Mouse (Mus musculus): ENCODE results near the gene Gmppa. TPM values are rescaled to one million over a fixed set of nuclear protein-coding genes. Genes with fewer than 3 reads are reported as not detected.

Gmppa gene
- polyA plus RNA-seq, 3 experiments from 2014 or later: 44.2 to 67.2 (median 62.7) TPM

DNA sequence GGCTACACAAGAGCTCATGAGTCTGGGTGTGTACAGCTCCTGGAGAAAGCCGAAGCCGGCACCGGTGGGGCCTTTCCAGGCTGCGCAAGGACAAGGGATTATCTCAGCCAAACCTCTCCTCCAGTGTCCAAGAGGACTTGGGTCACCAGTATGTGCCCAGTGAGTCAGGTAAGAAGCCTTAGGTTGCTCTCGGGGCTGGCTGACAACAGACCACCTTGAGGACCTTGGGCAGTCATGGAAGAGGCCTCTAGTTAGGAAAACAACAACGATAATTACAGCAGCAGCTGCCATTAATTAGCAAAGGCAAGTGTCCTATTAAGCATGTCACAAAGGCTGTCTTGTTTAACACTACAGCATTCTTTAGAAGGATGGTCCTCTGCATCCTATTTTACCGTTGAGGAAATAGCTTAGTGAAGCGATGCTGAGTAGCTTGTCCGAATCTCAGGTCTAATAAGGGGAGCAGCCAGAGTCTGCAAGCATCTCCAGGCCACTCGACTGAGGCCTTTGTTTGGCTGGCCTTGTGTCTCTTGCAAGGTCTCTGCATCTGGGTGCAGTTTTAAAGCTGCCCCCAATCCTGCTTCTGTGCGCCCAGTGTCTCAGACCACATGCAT, 11.8 kb upstream of the Gmppa start:
- ATAC-seq: no peak

DNA sequence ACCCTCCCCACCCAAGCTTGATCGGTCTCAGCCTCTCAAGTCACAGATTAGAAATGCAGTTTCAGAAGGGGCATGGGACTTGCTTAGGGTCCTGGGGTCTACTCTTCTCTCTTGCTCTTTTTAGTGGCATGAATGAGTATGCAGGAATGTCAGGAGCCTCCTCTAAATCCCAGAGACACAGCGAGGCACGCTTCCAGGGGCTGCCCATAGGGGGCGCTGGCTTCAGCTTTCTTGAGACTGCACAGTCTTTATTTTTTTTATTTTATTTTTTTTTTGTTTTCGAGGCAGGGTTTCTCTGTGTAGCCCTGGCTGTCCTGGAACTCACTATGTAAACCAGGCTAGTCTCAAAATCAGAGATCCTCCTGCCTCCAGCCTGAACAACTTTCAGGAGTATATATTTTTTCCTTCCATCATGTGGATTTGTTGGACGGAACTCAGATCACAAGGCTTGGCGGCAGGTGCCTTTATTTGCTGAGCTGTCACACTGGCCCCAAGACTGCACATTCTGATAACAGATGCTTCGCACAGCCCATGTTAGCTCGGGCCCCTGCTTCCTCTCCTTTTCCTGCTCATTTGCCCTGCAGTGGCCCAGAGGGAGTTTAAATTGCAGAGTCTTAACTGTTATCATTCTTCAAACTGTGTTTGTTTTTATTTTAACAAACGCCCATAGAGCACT, 9.8 kb upstream of the Gmppa start:
- no peak for ATAC-seq

DNA sequence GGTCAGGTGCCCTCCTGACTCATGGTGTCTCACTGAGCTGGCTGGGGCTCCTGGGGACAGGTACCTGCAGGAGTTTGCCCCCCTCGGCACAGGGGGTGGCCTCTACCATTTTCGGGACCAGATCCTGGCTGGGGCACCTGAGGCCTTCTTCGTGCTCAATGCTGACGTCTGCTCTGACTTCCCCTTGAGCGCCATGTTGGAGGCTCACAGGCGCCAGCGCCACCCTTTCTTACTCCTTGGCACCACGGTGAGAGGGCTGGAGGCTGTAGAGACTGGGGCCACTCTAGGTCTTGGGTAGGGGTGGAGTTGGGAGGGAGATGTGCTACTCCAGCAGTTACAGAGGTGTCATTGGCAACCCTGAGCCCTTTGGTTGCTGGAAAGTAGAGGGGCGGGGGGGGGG, 3.1 kb downstream of the Gmppa start:
- ATAC-seq: no peak

DNA sequence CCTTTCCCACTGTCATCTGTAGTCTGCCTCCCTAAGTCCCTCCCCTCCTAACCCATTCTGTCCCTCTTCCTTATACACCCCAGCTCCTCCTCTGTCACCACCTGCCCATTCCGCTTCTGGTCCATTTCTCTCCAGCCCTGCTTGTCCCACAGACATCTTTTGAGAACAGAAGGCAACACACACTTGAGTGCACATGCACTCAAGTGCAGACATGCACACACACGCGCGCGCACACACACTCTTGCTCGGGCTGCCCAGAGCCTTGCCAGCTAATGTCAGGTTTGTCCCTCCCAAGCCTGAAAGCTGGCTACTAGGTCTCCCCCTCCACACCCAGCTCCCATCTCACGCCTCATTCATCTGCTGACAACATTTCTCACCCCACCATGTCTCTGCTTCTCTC, 4.9 kb downstream of the Gmppa start:
- no peak for ATAC-seq

DNA sequence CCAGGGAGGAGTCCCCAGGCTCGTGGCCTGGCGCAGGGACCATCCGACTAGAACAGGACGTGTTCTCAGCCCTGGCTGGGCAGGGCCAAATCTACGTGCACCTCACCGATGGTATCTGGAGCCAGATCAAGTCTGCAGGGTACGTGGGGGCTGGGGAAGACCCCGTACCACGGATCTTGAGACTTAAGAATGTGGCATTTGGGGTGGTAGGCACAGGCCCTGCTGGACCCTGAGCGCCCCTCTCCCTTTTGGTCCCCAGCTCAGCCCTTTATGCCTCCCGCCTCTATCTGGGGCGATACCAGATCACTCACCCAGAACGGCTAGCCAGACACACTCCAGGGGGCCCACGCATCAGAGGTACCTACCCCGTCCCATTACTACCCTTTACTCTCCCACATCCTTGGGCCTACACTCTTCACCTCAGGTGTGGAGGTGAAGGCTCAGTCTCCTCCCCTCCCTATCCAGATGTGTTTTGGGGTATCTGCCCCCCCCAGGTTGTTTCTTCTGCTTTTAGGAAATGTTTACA, 5.8 kb downstream of the Gmppa start:
- ATAC-seq: no peak

DNA sequence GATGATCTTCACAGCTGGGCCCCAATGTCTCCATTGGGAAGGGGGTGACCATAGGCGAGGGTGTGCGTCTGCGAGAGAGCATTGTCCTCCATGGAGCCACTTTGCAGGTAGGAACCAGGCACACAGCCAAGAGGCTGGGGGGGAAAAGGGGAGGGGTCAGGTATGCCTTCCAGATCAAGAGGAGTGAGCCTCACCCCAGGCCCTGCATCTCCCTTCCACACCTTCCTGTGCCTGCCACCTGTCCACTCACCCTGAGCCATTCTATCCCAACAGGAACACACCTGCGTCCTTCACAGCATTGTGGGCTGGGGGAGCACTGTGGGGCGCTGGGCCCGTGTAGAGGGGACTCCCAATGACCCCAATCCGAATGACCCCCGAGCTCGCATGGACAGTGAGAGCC, 6.4 kb downstream of the Gmppa start:
- ATAC-seq: no peak

DNA sequence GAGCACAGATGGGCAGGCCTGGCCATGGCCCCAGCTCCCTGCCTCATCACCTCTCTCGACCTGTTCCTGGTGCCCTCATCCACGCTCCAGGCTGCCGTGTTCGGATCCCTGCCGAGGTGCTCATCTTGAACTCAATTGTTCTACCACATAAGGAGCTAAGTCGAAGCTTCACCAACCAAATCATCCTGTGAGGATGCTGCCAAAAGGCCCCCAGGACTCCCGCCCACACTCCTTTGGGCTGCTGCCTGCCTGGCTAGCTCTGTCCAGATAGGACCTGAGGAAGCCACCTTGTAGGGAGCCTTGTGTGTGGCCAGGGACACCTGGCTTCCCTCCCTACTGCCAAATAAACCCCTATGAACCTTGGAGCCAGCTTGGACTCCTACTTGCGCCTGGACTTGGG, 7.1 kb downstream of the Gmppa start:
- ATAC-seq: no peak

DNA sequence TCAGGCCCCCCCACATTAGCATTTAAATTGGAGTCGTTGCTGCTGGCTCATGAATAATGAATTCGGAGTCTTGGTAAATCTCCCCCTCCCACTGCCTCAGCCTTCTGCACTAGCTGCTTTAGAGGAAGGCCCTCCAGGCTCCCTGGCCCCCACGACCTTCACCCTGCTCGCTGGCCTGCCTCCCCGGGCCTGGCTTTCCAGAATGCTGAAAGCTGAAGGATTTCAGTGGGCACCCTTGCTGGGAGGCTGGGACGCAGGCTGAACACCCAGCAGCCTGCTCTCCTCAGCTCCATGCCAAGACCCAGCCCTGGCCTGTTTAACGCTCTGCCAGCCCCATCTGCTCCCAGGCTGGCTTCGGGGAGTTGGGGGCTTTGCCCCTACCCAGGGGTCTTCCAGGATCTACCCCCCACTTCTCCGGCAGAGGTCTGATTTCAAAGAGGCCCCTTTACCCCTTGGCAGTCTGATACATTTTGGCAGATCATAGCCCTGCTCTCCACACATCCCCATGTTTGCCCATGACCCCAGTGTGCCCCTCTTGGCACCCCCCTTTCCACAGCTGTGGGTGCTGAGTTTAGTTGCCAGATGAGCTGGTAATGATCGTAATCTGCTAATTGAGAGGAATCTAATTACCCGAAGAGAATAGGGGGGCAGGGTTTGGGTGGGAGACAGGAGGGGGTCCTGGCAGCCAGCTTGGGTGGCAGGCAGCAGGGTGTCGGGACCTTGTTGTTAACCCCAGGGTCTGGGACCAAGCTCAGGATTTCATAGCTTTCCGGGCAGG, 7.7 kb downstream of the Gmppa start:
- no peak for ATAC-seq

DNA sequence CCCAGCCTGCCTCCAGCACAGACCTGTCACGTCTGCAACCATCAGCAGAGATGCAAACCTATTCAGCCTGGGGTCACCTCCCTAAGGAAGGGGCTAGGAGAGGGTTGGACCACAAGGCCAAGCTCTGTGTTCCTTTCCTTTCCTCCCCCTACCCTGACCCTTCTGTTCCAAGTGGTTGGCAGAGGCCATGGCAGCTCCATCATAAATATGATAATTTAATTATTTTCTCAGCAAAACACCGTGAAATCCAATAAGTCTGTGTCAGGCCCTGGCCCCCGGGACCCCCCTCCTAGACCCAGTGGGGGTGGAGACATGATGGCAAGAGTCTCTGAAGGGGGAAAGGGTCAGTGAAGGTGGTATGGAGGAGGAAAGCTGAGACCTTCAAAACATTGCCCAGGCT, 8.5 kb downstream of the Gmppa start:
- ATAC-seq: no peak

DNA sequence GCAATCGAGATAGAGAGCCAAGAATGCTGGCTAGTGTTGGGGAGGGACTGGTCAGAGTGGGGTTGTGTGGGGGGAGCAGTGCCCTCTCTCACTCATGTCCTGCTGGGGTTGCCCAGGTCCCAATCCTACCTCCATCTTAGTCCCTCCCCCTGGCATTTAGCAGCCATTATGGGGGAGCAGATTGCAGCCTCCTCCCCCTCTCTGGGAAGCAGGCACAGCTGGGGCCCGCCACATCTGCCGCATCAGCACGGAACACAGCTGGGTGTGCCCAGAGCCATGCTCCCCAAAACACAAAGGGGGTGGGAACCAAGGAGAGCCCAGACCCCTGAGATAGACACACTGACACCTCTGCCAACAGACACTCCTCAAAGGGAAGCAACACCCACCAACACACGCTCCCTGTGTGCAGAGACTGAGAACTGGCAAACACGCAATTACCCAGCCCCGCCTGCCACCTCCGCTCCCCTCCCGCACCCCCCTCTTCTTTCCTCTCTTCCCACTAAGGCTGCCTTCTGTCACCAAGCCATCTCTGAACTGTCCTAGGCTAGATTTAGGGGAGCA, 9.5 kb downstream of the Gmppa start:
- ATAC-seq: no peak

DNA sequence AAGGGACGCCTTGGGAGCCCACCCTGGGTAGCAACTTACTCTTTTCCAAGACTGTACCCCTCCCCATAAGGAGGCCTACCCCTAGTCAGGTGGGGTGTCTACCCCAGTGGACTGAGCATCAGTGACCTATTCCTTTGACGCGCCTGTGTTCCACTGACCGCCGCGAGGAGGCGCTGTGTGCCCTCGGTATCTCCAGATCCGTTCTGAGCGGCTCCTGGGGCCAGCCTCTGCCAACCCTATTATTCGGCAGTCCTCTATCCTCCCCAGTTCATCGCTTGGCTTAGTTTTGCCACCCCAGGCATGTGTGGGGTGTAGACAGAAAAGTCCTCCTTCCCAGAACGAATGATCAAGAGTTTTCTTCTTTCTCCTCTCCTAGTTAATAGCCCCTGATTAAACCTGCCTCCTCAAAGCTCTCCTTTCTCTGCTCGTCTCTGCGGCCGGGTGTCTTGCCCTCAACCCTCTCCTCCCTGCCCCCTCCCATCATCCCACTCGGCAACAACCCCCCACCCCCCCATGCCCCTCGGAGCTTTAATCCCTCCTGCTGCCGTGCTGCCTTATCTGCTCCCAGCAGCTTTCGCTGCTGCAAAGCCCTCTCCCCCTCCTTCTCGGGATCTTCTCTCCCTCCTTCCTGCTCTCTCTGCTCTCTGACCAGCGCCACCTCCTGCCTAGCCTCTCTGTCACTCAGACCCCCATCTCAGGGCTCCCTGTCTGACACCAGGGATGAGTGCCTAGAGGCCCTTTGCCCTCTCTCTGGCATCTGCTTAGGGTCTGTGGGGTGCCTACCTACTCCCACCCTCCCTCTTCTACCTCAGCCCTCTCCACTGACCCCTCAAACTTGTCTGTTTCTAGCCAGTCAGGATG, 10.3 kb downstream of the Gmppa start:
- peak; percentile 81 for ATAC-seq

DNA sequence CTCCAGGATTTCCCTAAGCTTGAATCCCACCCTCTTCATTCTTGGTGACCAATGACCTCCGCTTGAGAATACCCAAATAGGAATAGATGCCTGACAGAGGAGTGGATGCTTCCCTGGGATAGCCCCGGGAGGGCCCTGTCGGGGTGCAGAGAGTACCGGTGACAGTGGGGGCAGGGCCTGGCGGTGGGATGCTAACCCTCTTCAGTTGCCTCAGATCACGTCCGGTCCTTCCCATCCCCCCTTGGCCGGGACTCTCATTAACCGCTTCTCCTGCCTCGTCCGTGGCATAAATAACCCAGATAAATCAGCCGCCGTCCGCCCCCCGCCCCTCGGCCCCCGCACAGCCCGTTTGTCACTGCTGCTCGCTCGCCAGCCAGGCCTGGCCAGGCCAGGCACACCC, 10.9 kb downstream of the Gmppa start:
- ATAC-seq: no peak

DNA sequence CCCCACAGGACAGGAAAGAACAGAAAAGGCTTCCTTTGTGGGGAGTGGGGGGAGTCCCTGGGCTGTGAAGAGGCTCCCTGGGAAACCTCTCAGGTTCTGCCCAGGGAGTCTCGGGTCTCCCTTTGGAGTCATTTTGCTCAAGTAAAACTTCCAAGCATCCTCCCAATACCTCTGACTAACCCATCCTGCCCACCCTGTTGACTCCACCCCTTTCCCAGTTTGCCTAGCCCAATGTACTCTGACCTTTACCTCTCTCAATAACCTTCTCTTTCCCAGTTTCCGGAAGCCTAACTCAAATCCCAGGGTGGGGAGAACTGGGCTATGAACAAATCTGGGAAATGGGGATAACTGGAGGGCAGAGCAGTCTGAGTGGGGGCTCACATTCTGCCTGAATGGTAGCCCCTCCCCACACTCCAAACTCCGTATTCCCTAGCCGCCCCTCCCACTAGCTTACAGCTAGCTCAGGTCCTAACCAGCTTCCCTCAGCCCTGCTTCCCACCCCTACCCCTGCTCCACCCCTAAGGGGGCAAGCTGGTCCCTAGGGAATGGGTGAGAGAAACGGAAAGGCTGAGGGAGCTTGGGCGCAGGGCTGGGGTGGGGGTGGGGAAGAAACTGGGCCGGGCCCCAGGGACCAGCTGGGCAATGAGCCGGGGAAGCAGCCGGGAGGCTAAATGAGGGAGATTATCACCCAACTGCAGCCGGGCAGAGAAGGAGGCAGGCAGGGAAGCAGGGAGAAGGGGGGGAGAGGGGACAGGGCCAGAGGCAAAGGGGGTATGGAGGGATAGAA, 11.7 kb downstream of the Gmppa start:
- ATAC-seq: no peak

DNA sequence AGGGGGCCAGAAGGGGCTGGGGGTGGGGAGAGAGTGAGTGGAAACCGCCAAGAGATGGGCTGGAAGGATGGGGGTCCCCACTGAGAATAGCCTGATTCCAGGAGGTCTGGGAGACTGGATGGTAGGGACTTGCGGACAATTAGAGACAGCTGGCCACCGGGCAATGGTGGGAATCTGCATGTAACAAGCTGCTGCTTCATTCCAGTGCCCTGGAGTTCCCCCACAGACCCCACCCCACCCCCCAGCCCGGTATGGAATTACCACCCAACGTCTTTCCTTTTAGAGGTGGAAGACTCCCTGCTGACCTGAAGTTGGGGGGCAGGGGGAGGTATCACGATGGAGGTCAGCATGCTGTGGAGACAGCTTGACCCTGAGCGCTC, 12.3 kb downstream of the Gmppa start:
- no peak for ATAC-seq

DNA sequence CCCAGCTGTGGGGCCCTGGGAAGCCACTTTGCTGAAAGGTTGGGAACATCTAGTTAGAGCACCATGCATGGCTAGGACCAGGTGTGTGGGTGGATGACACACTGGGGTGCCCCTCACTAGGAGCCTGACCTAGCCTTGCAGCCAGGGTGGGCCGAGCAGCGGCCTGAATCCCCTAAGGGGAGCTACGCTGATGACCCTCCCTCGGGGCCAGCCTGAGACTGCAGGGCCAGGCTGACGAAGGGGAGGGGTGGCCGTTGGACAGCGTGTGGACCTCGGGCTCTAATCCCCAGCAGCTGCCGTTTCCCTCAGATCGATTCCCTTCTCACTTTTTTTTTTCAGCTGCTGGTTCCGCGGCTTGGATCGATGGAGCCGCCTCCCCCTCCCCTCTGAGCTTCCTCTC, 13.2 kb downstream of the Gmppa start:
- ATAC-seq: no peak

DNA sequence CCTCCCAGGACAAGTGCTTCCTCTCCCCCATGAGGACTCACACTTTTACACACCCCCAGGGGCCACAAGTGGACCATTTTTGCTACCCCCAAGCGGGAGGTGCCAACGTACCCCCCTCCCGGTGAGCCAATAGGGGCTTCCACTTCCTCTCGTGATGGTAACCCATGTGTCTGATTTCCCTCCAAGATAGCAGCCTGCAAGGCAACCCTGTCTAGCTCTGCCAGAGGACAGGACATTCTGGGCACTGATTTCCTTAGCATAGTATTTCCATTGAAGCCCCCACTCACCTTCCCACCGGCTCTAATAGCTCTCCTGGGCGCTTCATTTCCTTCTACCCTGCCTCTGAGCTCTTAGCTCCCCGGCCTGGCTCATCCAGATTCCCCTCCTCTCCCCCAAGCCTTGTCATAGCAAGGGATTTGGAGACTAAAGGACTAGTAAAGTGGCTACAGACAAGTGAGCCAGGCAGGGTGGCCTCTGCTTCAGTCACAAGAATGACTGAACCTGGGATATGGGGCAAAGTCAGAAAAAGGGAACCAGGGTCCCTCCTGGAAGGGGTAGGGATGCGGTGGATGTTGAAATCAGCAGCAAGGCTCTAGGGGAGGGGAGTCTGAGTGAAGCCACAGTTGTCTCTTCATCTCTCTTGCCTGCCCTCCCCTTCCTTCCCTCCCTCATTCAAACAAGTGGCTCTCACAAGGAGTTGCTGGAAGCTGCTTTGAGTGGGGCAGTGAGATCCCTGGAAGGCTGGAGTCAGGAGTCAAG, 13.8 kb downstream of the Gmppa start:
- no peak for ATAC-seq

DNA sequence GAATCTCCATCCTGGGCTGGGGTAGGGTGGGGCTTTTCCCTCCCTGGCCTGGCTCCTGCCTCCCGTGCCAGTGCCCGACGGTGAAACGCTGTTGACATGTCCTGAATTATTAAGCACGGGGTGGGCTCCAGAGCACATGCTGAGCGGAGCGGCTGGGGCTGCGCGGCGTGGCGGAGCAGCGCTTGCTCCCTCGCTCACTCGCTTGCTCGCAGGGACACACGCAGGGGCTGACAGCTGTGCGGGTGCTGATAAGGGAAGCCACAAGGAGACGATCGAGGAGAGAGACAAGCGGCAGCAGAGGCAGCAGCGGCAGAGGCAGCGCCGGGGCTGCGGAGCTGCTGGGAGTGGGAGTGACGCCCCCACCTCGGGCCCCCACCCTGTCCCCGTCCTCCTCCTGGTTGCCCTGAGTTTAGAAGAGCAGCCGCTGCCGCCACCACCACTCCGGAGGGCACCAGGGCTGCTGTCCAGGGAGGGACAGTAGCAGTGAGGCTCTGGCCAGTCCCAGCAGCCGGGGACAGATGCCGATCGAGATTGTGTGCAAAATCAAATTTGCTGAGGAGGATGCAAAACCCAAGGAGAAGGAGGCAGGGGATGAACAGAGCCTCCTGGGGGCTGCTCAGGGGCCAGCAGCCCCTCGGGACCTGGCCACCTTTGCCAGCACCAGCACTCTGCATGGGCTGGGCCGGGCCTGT, 14.7 kb downstream of the Gmppa start, which contains the start of gene Asic4:
Asic4 (plus strand) TSS at position 123 of the 692 bp plus-strand sequence.
- ATAC-seq: no peak

DNA sequence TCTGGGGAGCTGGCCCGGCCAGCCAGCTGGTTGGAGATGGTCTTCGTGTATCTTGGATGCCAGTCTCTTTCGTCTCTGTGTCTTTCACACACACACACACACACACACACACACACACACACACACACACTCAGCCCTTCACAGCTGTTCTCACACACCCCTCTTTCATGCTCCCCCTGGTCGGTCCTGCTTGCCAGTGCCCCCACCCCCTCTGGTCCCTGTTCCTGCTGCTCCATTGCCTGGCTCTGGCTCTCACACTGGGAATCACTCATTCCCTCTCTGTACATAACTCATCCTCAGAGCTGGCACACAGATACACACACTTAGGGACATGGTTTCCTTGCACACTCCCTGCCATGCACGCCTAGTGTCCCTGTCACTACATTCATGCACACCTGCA, 16.2 kb downstream of the Gmppa start:
- no peak for ATAC-seq

DNA sequence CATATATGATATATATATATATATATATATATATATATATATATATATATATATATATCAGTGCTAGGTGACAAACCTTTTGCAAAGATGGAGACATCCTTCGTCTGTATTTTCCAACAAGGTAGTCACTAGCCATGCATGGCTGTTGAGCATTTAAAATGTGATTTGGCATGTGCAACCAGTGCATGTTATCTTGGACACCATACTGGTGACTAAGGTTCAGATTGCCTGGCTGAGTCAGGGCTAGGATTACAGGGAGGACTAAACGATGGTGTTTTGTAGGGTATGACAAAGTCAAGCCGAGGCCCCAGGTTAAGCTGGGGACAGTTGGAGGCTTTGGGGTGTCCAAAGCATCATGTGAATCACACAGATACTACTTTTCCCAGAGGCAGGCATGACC, 19.7 kb downstream of the Gmppa start:
- ATAC-seq: no peak

DNA sequence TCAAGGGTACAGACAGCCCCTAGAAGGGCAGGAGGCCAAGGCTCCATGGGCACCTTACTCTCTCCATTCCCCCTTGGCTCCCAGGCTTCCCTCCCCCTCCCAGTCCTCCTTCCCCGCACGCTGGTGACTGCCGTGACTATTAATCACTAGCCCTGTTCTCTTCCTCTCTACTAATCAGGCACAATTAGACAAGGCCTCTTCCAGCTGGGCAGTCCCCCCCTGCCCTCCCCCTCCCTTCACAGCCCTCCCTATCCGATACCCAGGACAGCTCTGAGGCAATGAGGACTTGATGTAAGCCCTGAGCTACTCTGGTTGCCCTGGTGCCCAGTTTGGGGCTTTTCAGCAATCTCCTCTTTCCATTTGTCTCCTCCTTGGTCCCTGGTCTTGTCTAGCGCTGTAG, 20.2 kb downstream of the Gmppa start:
- no peak for ATAC-seq
